Mouse (Mus musculus) hindbrain, embryonic 15.5 days (tissue): ENCODE results near the gene Naa40. TPM values are rescaled to one million over a fixed set of nuclear protein-coding genes. Genes with fewer than 3 reads are reported as not detected.

Experiments used
- ATAC-seq: fragments of 200-750 bp; cut with Nextera tagmentation; 2 replicates; pipeline ENCODE4 v1.8.0; 2017; ENCODE audit warnings: low read depth, moderate number of reproducible peaks, moderate TSS enrichment; ENCODE audit not compliant: low FRiP score
- H3K27ac ChIP-seq: fragments of 300-500 bp; sonication (generic); replicated peaks from 2 replicates; pipeline ENCODE4 v1.5.1; 2015; ENCODE audit warnings: mild to moderate bottlenecking, inconsistent platforms
- H3K27me3 ChIP-seq: fragments of 300-500 bp; sonication (generic); 2 replicates; pipeline ENCODE4 v1.6.1; 2015; ENCODE audit warnings: control low read depth, inconsistent platforms
- H3K36me3 ChIP-seq: fragments of 300-500 bp; sonication (generic); 2 replicates; pipeline ENCODE4 v1.6.1; 2015; ENCODE audit warnings: control low read depth, inconsistent platforms
- H3K4me1 ChIP-seq: fragments of 300-500 bp; sonication (generic); replicated peaks from 2 replicates; pipeline ENCODE4 v1.6.1; 2015; ENCODE audit warnings: control low read depth, inconsistent platforms
- H3K4me2 ChIP-seq: fragments of 300-500 bp; sonication (generic); 2 replicates; pipeline ENCODE4 v1.6.1; 2015; ENCODE audit warnings: moderate library complexity, mild to moderate bottlenecking, inconsistent platforms
- H3K4me3 ChIP-seq: fragments of 300-500 bp; sonication (generic); 2 replicates; pipeline ENCODE4 v1.5.1; 2015; ENCODE audit warnings: mild to moderate bottlenecking, inconsistent platforms
- H3K9ac ChIP-seq: fragments of 300-500 bp; sonication (generic); 2 replicates; pipeline ENCODE4 v1.6.1; 2015; ENCODE audit warnings: inconsistent platforms
- H3K9me3 ChIP-seq: fragments of 300-500 bp; sonication (generic); 2 replicates; pipeline ENCODE4 v1.6.1; 2016; ENCODE audit warnings: control low read depth, inconsistent platforms
- WGBS: fragments of 180-500 bp; shearing (Covaris S2); methylation state at CpG from one replicate; pipeline ENCODE4 v1.1.7; 2015; 5-methylcytosine and 5-hydroxymethylcytosine counted together
- polyA plus RNA-seq: library from polyadenylated mRNA; unstranded; fragments of >200 nt; fragmentation: Nextera tagmentation; extraction: Ambion mirVana; gene quantifications from 2 replicates; pipeline ENCODE4 v1.2.1, GENCODE M21; 2015

Naa40 gene
- polyA plus RNA-seq, 1 experiment from 2014 or later, result 66.2 TPM

DNA sequence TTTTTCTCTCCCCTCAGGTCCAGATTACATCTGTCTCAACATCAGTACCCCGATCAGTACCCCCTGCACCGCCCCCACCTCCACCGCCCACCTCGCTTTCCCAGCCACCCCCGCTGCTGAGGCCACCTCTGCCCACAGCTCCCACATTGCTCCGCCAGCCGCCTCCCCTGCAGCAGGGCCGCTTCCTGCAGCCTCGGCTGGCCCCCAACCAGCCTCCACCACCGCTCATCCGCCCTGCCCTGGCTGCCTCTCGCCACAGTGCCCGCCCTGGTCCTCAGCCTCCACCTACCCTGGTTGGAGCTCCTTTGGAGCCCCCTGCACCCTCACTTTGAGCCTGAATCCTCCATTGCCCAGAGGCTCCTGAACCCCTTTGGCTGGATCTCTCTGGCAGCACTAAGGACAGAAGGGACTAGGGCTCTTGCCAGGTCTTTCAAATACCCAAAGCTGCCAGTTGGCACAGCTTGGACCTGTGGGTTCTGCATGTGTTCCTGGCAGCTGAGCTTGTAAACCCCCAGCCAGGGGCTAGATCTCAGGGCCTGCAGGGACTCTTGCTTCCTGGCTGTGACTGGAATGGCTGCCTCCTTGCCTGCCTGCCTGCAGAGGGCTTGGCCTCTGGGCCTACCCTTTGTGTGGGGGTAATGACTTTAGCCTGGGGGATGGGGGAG lies 33.5 kb upstream of the Naa40 start:
- WGBS, result 69% methylated on average over 12 of the region's 13 CpGs
- H3K9ac ChIP-seq, result no peak overlapping the region
- H3K27ac ChIP-seq, result peak overlapping the region; percentile 76
- peaks cover 37% of the 10 kb centered on the region for H3K36me3 ChIP-seq
- H3K4me3 ChIP-seq, result no peak overlapping the region
- peaks cover 79% of the 10 kb centered on the region for H3K4me1 ChIP-seq
- H3K4me2 ChIP-seq, result no peak overlapping the region
- ATAC-seq, result no peak
- no peaks in the 10 kb centered on the region for H3K9me3 ChIP-seq
- no peaks in the 10 kb centered on the region for H3K27me3 ChIP-seq

DNA sequence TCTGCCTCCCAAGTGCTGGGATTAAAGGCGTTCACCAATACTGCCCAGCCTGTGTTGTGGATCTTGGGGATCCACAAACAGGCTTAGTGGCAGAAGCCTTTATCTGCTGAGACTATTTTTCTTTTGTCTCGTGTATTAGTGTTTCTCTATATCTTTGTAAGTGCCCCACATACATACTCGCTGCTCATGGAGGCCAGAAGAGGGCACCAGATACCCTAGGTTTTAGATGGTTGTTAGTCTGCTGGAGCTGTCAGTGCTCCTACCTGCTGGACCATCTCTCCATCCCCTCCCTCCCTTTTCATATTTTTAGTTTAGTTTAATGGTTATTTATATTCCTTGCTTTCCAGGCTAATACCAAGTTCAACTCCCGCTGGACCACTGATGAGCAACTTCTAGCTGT lies 32.5 kb upstream of the Naa40 start:
- no peak overlapping the region for H3K27ac ChIP-seq
- H3K27me3 ChIP-seq, result no peaks in the 10 kb centered on the region
- peaks cover 77% of the 10 kb centered on the region for H3K4me1 ChIP-seq
- peaks cover 37% of the 10 kb centered on the region for H3K36me3 ChIP-seq
- no peak overlapping the region for H3K9ac ChIP-seq
- H3K9me3 ChIP-seq, result no peaks in the 10 kb centered on the region
- no peak overlapping the region for H3K4me2 ChIP-seq
- no peak overlapping the region for H3K4me3 ChIP-seq
- WGBS, result 90% methylated on average over 4 of the region's 4 CpGs
- ATAC-seq, result no peak

DNA sequence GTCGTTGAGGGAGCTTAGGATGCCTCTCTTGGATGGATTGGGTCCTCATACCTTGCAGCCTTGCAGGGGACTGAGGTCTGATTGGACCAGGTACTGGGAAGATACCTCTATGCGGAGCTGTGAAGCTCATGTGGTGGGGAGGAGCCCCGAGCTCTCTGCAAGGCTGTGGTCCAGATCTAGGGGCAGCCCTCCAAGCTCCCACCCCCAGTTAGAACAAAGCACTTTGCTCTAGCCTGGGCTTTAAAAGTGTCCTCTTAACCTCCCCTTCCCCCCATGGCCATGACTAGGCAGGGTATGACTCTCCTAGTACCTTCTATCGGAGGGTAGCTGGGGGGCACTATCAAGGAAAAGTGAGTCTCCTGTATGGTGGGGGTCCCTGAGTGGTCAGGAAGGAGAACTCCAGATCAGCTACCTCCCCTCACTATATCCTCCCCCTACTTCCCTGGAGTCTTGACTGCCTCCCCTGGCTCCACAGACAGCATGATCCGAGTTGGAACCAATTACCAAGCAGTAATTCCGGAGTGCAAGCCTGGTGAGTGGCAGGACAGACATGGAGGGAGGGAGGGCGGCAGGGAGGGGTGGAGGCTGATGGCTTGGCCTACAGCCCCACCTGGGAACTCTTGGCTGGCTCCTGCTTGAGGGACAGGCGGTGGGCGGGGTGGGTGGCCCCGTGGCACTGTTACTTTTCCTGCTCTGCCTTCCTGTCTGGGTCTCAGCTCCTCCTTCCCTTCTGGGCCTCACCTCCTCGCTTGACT lies 28.5 kb upstream of the Naa40 start:
- Histone ChIP-seq H3K4me2 (peak overlapping the region; percentile 82), H3K36me3 (peaks cover 24% of the 10 kb centered on the region), H3K9me3 (no peaks in the 10 kb centered on the region), H3K9ac (peak overlapping the region; percentile 89), H3K4me1 (peaks cover 76% of the 10 kb centered on the region), H3K27ac (peak overlapping the region; percentile 93), H3K4me3 (peak overlapping the region; percentile 86), H3K27me3 (no peaks in the 10 kb centered on the region)
- ATAC-seq, result peak; percentile 3; the same call in 1 of the 2 replicates
- WGBS, result 10% methylated on average over 10 of the region's 11 CpGs

DNA sequence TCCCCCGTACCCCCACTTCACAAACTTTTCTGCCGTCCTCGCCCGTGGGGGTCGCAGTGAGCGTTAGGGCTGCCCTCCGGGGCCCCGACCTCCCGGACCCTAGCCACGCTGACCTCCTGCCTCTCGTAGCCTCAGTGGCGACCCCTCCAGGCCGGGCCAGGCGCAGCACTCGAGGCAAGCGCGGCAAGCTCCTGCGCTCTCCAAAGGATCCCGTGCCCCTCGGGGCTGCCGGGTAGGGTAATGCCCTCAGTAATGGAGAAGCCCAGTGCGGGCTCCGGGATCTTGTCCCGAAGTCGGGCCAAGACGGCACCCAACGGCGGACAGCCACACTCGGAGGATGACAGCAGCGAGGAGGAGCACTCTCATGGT lies 27.7 kb upstream of the Naa40 start:
- ATAC-seq, result 0 out of 2 replicates have a peak, but pooled peaks have one; percentile 1
- H3K4me1 ChIP-seq, result peaks cover 74% of the 10 kb centered on the region
- under 1% methylated on average over 30 of the region's 30 CpGs for WGBS

DNA sequence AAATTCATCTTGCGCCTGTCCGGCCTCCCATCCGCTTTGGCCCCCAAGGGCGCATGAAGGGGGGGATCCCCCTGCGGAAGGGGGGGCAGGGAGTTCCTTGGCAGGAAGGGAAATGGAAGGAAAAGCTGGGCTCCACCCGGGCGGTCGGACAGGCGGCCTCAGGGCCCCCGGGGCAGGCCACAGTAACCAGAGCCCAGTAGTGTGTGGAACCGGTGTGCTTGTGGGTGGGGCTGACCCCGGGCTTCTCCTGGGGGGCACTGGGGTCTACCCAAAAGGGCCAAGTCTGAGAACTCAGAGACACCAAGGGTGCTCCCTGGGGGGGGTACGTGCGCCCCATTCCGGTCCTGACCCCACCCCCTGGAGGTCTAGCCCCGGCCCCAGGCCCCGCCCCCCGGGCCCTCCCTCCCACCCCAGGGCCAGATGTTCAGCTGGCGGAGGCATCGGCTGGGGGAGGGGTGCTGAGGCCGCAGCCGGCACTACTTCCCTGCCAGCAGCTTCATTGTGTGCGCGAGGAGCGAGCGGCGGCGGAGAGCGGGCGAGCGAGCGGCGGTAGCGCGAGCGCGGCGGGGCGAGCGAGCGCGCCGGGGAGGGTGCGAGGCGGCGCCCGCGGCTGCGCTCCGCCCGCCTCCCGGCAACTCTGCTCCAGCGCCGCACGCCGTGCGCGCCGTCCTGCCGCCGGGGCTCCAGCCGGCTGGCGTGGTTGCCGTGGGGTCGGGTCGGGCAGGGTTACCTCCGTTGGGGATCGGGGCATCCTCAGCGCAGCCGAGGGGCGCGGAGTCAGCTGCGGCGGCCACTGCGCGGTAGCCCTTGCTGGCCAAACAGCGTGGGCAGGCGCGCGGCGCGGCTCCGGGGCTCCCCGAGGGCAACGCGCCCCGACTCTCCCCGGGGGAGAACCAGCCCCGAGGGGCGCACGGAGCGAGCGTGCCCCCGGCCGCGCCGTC lies 27.1 kb upstream of the Naa40 start:
- Histone ChIP-seq H3K4me1 (peaks cover 74% of the 10 kb centered on the region), H3K4me3 (peak overlapping the region; percentile 86), H3K9me3 (no peaks in the 10 kb centered on the region), H3K9ac (peak overlapping the region; percentile 89), H3K4me2 (peak overlapping the region; percentile 82), H3K27me3 (no peaks in the 10 kb centered on the region), H3K36me3 (peaks cover 17% of the 10 kb centered on the region), H3K27ac (peak overlapping the region; percentile 93)
- WGBS, result under 1% methylated on average over 48 of the region's 97 CpGs
- ATAC-seq, result peak; percentile 54

More for the DNA sequence above, 27.7 kb upstream of the Naa40 start:
- peak overlapping the region; percentile 86 for H3K4me3 ChIP-seq
- peaks cover 22% of the 10 kb centered on the region for H3K36me3 ChIP-seq
- no peaks in the 10 kb centered on the region for H3K9me3 ChIP-seq
- peak overlapping the region; percentile 89 for H3K9ac ChIP-seq
- H3K4me2 ChIP-seq, result peak overlapping the region; percentile 82
- H3K27me3 ChIP-seq, result no peaks in the 10 kb centered on the region
- peak overlapping the region; percentile 93 for H3K27ac ChIP-seq

DNA sequence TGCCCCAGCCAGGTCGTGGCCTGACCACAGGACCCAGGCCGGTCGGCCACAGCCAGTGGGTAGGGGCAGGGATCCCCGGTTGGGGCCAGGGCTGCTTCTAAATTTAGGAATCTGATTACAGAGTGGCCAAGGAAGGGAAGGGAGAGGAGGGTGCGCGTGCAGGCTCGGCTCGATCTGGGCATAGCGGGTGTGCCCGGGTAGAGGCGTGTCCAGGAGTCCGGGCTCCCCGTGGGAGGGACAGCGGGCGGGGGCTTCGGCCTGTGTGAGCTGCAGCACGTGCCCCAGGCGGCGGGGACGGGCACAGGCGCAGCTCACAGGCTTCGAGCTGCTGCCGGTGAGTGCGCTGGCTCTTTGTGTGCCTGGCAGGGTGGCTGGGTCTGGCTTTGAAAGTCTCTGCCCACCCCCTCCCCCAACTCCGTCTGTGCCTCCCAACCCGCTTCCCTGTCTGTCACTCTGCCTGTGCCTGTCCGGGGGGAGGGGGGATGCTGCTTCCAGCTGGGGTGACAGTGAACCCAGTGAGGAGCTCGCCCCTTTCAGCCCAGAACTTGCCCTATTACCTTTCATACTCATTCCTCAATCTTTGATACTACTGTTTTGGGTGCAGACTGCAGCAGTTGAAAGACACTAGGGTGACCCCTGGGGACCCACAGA lies 26.2 kb upstream of the Naa40 start, which contains the start of gene Rcor2:
Gene Rcor2 (plus strand): TSS at position 235 of the 651 bp plus-strand sequence.
- peaks cover 9% of the 10 kb centered on the region for H3K36me3 ChIP-seq
- H3K4me1 ChIP-seq, result peaks cover 71% of the 10 kb centered on the region
- H3K4me2 ChIP-seq, result peak within 1 kb of the TSS; percentile 82
- peak within 1 kb of the TSS; percentile 93 for H3K27ac ChIP-seq
- no peaks in the 10 kb centered on the region for H3K9me3 ChIP-seq
- peak within 1 kb of the TSS; percentile 86 for H3K4me3 ChIP-seq
- 1% methylated on average over 27 of the region's 28 CpGs for WGBS
- H3K27me3 ChIP-seq, result no peaks in the 10 kb centered on the region
- peak within 1 kb of the TSS; percentile 89 for H3K9ac ChIP-seq
- ATAC-seq, result peak; percentile 35

DNA sequence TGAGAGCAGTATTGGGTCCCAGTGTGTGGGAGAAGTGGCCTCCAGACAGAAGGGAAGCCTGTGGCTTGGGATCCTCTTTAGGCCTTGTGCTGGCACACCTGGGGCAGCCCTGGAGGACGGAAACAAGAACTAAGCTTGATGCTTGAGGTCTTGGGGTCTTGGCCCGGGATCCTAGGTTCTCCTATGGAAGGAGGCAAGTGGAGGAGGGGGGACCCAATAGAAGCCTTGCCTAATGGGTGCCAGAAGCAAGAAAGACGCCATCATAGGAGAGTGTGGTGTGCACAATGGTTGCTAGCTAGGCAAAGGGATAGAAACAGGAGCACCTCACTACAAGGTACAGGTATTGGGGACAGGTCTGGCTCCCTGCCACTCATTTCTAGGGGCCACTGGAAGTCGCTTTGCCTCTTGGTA lies 25.4 kb upstream of the Naa40 start:
- Histone ChIP-seq H3K9ac (no peak overlapping the region), H3K4me3 (no peak overlapping the region)

DNA sequence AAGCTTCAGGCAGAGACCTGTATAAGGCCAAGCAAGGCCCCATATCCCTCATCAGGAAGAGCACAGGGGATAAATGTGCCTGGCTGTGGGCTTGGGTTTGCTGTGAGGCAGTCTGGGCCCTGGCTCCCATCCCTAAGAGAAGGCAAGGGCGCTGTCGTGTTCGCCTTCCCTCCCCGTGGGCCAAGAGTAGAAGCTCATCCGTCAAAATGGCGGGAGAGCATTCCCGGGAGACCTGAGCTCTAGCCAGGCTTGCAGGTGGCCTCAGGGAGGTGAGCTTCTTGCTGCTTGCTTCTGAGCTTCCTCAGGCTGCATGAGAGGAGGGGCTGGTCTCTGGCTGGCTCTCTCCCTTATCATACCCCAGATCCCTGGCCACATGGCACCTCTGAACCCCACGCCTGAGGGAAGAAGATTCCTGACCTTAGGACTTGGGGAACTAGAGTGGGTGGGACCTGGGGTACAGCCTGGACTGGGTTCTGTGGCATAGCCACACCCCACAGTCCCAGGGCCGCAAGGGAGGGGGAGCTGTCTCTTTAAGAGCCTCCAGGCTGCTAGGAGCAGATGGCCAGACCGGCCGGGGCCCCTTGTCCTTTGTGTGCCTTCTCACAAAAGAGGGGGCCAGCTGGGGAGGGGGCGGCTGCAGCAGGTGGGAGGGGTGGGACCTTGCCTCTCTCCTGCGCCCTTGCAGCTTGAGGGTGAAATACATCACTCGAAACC lies 24.7 kb upstream of the Naa40 start:
- Histone ChIP-seq H3K4me3 (no peak overlapping the region), H3K27ac (peak overlapping the region; percentile 93), H3K9me3 (no peaks in the 10 kb centered on the region), H3K27me3 (no peaks in the 10 kb centered on the region), H3K4me2 (0 out of 2 replicates have a peak overlapping the region, but pooled peaks have one; percentile 82), H3K36me3 (no peaks in the 10 kb centered on the region), H3K4me1 (peaks cover 57% of the 10 kb centered on the region), H3K9ac (no peak overlapping the region)
- 10% methylated on average over 13 of the region's 14 CpGs for WGBS
- ATAC-seq, result no peak

More for the DNA sequence above, 25.4 kb upstream of the Naa40 start:
- H3K27me3 ChIP-seq, result no peaks in the 10 kb centered on the region
- H3K9me3 ChIP-seq, result no peaks in the 10 kb centered on the region
- H3K4me2 ChIP-seq, result peak overlapping the region; percentile 82; the same call in 1 of the 2 replicates
- H3K4me1 ChIP-seq, result peaks cover 65% of the 10 kb centered on the region
- ATAC-seq, result no peak
- 0 out of 2 replicates have a peak, but pooled peaks cover 3% of the 10 kb centered on the region for H3K36me3 ChIP-seq
- 36% methylated on average over 4 of the region's 4 CpGs for WGBS
- peak overlapping the region; percentile 93 for H3K27ac ChIP-seq

DNA sequence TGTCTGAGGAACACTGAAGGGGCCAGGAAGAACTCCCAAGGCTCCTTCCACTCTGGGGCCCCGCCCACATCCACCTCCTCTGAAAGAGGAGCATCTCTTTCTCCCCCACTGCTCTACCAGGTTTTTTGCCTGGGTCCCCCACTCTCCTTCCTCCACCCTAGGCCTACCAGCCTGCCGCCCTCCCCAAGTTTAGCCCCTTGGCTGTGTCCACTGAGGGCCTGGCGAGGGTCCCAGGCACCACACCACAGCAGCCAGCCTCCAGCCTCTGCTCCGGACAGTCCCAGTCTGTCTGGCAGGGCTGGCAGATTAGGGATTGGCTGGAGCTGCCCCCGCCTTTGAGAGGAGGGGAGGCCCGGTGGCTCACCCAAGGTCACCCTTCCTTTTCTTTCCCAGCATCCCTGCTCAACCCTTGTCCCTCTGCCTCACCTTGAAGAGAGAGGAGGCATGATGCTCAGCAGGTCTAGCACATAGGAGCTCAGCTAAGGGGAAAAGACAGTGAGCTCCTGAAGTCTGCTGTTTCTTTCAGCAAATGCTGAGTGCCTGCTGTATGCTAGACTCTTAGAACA lies 23.9 kb upstream of the Naa40 start:
- no peak overlapping the region for H3K4me2 ChIP-seq
- no peaks in the 10 kb centered on the region for H3K9me3 ChIP-seq
- no peaks in the 10 kb centered on the region for H3K36me3 ChIP-seq
- no peak overlapping the region for H3K4me3 ChIP-seq
- WGBS, result 15% methylated on average over 6 of the region's 6 CpGs
- peaks cover 49% of the 10 kb centered on the region for H3K4me1 ChIP-seq
- H3K9ac ChIP-seq, result no peak overlapping the region
- no peak for ATAC-seq
- no peaks in the 10 kb centered on the region for H3K27me3 ChIP-seq
- peak overlapping the region; percentile 93 for H3K27ac ChIP-seq

DNA sequence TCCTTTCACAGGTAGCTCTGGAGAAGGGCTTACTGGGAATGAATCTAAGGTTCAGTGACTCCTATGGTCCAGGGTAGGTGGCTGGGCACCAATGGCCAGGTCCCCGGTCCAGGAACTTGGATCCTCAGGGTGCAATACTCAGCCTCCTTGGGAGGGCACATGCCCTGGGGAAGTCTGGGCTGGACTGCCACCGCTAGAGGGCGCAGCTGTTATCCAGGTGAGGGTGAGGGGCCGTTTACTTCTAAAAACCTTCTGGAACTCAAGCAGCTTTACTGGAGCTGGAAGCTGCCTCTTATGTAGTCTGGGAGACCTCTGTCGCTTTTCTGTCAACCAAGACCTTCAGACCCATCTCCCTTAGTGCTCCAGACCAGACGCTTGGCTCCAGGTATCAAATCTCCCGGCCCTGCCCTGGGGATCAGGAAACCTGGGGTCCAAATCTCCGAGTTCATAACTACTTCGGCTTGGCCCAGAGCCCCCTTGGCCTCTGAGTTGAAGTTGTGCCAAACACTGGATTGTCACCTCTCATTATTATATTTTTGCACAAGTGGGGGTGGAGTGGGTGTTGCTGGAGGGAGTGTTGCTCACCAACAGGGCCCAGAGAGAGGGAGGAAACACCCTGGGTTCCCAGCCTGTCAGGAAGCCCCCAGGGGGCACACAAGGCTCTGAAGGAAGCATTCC lies 23.2 kb upstream of the Naa40 start:
- Histone ChIP-seq H3K4me2 (no peak overlapping the region), H3K27ac (peak overlapping the region; percentile 93), H3K36me3 (no peaks in the 10 kb centered on the region), H3K27me3 (no peaks in the 10 kb centered on the region), H3K4me3 (no peak overlapping the region), H3K9me3 (no peaks in the 10 kb centered on the region), H3K4me1 (peaks cover 43% of the 10 kb centered on the region), H3K9ac (no peak overlapping the region)
- no peak for ATAC-seq
- 18% methylated on average over 9 of the region's 9 CpGs for whole genome bisulfite sequencing
